Mouse (Mus musculus) lung, adult 2 months (tissue): Measurements from ENCODE around the gene Smap1.

ENCODE experiments used
- CTCF ChIP-seq: fragments of 200-500 bp; IDR thresholded peaks from 2 replicates; pipeline ENCODE4 v1.5.1; 2011; ENCODE audit warnings: mild to moderate bottlenecking, low read length, control low read depth; ENCODE audit not compliant: insufficient read depth
- POLR2A ChIP-seq: fragments of 200-500 bp; IDR thresholded peaks from 2 replicates; pipeline ENCODE4 v1.6.1; 2011; ENCODE audit warnings: low read depth, mild to moderate bottlenecking, control low read depth, low read length, borderline replicate concordance; ENCODE audit errors: extremely low read depth

DNA sequence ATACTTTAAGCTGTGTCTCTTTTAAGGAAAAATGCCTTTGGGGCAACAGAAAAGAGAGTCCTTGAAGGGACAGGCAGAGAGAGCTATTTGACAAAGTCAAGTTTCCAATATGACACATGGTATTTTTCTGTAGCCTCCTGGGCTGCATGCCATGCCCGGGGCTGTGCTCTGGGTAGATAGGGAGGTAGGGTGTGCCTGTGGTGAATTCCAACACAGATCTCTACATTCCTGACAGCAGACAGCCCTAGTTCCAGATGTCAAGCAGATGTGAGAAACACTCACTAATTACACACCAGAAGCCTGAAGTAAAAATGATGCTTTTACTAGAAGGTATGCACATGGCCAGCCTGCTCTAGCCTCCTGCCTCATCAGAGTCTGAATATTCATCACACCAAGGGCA lies 44.1 kb upstream of the Smap1 start:
- TF ChIP-seq CTCF (no peak), POLR2A (no peak)
